Mouse (Mus musculus): ENCODE data around the gene Cass4.
A peak's percentile ranks its signal among the peaks of the same experiment; 100 is the strongest.

Gene Cass4

GRCm38 (mm10) chr2:172393391-172394051 lies at the start of gene Cass4:
Cass4 (plus strand) TSS chr2:172393794.
- DNase-seq: peak; percentile 75

GRCm38 (mm10) chr2:172344669-172345068 lies 48.9 kb upstream of the Cass4 start:
- no peak for DNase-seq

- DNase-seq: peak; percentile 99
Measured at GRCm38 (mm10) chr2:172345258-172345738, 48.3 kb upstream of the Cass4 start, which contains the start of gene Fam210b. Fam210b (plus strand) TSS chr2:172345565.

GRCm38 (mm10) chr2:172346034-172346929 lies 47.3 kb upstream of the Cass4 start:
- DNase-seq: peak; percentile 59

- no peak for DNase-seq
Measured at GRCm38 (mm10) chr2:172346933-172347611, 46.5 kb upstream of the Cass4 start.

- DNase-seq: peak; percentile 78
Measured at GRCm38 (mm10) chr2:172348297-172348950, 45.2 kb upstream of the Cass4 start.

GRCm38 (mm10) chr2:172349776-172350175 lies 43.8 kb upstream of the Cass4 start:
- no peak for DNase-seq

- peak; percentile 26 for DNase-seq
Measured at GRCm38 (mm10) chr2:172350773-172351172, 42.8 kb upstream of the Cass4 start.

GRCm38 (mm10) chr2:172353218-172353617 lies 40.4 kb upstream of the Cass4 start:
- no peak for DNase-seq

- no peak for DNase-seq
Measured at GRCm38 (mm10) chr2:172354761-172355160, 38.8 kb upstream of the Cass4 start.

GRCm38 (mm10) chr2:172355833-172356232 lies 37.8 kb upstream of the Cass4 start:
- DNase-seq: no peak

GRCm38 (mm10) chr2:172363176-172363575 lies 30.4 kb upstream of the Cass4 start:
- DNase-seq: no peak

- peak; percentile 97 for DNase-seq
Measured at GRCm38 (mm10) chr2:172370411-172371223, 23.0 kb upstream of the Cass4 start, which contains the start of the genes Aurka and Cstf1. Aurka (minus strand) TSS chr2:172370535. Cstf1 (plus strand) TSS chr2:172370681.

- DNase-seq: no peak
Measured at GRCm38 (mm10) chr2:172371258-172371657, 22.3 kb upstream of the Cass4 start.

- DNase-seq: peak; percentile 21
Measured at GRCm38 (mm10) chr2:172376551-172376950, 17.0 kb upstream of the Cass4 start.

GRCm38 (mm10) chr2:172376999-172377515 lies 16.5 kb upstream of the Cass4 start:
- peak; percentile 26 for DNase-seq

GRCm38 (mm10) chr2:172378332-172378731 lies 15.3 kb upstream of the Cass4 start:
- DNase-seq: peak; percentile 70

- DNase-seq: no peak
Measured at GRCm38 (mm10) chr2:172380513-172380912, 13.1 kb upstream of the Cass4 start.

- DNase-seq: no peak
Measured at GRCm38 (mm10) chr2:172381341-172381740, 12.3 kb upstream of the Cass4 start.

GRCm38 (mm10) chr2:172381898-172382297 lies 11.7 kb upstream of the Cass4 start:
- DNase-seq: no peak

- DNase-seq: no peak
Measured at GRCm38 (mm10) chr2:172384715-172385114, 8.9 kb upstream of the Cass4 start.

Measured in lung, postnatal 36 days (tissue).